Mouse (Mus musculus): ENCODE data around the gene Cdkn2b. TPM values are rescaled to one million over a fixed set of nuclear protein-coding genes. Genes with fewer than 3 reads are reported as not detected.

Gene Cdkn2b
- 0.03 and 0.08 TPM in 2 replicates for polyA plus RNA-seq (2012; rRNA removed)

DNA sequence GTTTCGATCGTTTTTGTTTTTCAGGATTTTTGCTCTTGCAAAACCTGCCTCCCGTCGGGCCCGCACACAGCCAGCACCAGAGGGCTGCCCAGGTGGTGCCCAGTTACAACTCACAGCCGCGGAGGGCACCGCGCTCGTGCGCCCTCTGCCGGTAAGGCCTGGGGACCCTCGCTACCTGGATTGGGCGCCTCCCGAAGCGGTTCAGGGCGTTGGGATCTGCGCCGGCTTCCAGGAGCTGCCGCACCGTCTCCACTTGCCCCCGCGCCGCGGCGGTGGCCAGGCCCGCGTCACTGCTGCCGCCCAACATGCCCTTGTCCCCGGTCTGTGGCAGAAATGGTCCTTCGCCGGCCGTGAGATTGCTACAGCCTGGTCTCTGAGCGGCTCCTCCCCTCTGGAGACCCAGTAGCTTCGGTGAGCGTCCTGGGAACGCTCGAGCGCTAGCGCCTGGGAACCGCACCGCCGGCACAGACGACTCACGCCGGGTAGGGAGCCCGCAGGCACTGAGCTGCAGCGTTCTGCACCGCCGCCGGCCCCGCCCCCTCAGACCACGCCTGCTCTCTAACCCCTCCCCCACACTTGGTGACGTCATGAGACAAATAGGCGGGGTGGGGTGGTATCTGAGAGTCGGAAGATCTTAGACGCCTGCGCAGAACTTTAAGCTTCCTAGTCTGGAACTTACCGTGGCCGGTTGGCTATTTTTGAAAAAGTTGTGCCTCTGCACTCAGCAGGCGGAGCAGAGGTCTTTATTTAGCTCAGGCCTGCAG, at the start of gene Cdkn2b:
Gene Cdkn2b, minus strand, starts transcription at position 549 of the 764 bp plus-strand sequence.

DNA sequence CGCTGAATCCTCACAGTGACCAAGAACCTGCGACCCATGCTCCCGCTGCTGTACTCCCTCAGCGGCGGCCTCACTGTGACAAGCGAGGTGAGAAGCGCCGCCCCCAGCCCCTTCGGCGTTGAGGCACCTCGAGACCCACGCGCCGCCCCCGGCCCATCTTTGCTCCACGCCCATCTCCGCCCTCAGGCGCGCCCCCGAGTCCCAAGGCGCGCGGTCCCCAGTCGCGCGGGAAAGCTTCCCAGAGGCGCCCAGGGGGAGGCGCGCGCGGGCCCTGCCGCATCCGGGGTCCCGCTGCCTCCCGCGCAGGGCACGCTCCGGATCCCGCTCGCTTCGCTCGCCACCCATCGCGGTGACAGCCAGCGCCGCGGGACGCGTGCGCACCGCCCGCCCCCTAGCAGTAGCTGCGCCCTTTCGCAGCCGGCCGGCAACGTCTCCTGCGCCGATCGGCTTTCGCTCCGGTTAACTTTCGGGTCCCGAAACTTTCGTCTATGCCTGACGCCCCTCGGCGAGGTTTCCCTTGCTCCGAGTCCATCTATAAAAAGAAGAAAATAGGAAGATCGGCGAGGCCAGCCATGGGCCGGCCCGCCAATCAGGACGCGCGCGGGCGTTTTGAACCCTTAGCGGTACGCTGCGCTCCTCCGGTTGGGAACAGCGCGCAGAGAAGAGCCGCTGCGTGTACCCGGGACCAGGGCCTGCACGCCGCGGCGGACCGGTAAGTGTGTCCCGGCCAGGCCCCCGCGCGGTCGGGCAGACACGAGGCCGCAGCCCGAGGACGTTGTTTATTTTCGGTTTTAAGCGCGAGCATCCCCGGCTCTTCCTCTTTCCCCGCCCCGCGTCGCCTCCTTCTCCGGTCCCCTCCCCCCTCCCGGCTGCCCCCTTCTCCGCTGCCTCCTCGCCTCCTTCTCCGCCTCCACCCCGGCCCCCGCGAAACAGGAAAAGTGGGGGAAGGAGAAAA, 16.1 kb downstream of the Cdkn2b start, which contains the start of gene Cdkn2a:
Gene Cdkn2a, minus strand, starts transcription at position 168 of the 955 bp plus-strand sequence.

Other genes with a start within 250 kb of the Cdkn2b start
- 6.4 TPM in 2 replicates for gene Mtap, start 173.9 kb downstream of the Cdkn2b start, polyA plus RNA-seq (2012; rRNA removed)
- 0.05 TPM in 2 replicates for gene Cdkn2a, start 16.4 kb downstream of the Cdkn2b start, polyA plus RNA-seq (2012; rRNA removed)

Data from liver, embryonic 18 days (tissue).